ENCODE assay signal across 8 mouse cellular contexts in the genomic region with DNA sequence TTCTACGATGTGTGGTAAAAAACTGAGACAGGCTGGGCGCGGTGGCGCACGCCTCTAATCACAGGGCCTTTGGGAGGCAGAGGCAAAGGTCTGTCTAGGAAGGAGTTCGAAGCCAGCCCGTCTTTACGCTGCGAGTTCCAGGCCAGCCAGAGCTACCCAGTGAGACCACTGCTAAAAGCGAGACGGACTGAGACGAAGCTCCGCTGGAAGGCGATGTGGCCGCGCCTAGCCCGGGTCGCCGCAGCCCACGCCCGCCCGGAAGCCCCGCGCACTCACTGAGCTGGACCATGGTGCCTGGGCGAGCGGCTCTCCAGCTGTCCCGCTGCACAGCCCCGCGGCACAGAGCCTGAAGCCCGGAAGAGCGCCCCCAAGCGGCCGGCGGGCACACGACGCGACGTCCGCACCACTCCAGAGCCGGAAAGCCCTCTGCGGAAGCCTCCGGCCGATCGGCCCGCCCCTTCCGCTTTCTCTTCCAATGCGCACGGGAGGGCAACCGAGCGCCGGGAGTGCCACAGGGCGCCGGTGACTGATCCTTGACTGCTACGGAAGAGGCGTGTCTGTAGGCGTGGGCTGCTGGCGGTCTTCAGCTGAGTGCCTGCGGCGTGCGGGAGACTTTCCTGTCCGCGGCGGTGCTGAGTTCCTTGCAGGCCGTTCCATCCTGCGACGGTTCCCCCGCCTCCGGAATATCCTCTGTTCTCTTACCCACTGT. TPM values are rescaled to one million over a fixed set of nuclear protein-coding genes. Genes with fewer than 3 reads are reported as not detected.
A peak's percentile ranks its signal among the peaks of the same experiment; 100 is the strongest.
DNase-seq lines count a peak whose midpoint lies in the region; ATAC-seq lines count a peak whose summit lies in the region.

Gene Mrps16, minus strand, starts transcription at position 430 of the 709 bp plus-strand sequence.

- peak within 1 kb of the TSS; percentile 92 for H3K9ac ChIP-seq in forebrain, embryonic 14.5 days (ENCODE audit: low read length)
- H3K9ac ChIP-seq in neural tube, embryonic 15.5 days (replicated peaks) = peak within 1 kb of the TSS; percentile 75

- WGBS in forebrain, embryonic 14.5 days = under 1% methylated on average over 68 of the region's 68 CpGs
- WGBS in neural tube, embryonic 15.5 days = under 1% methylated on average over 68 of the region's 68 CpGs

- peak; percentile 95 for ATAC-seq in forebrain, embryonic 14.5 days
- peak; percentile 96 for ATAC-seq in neural tube, embryonic 15.5 days (ENCODE audit: low FRiP score)

- H3K27me3 ChIP-seq in forebrain, embryonic 14.5 days (replicated peaks; ENCODE audit: control insufficient read depth, insufficient read depth, low read length) = no peaks in the 10 kb centered on the region
- no peaks in the 10 kb centered on the region for H3K27me3 ChIP-seq in neural tube, embryonic 15.5 days (replicated peaks)

- H3K36me3 ChIP-seq in forebrain, embryonic 14.5 days (ENCODE audit: control insufficient read depth, insufficient read depth, low read length) = peaks cover 16% of the 10 kb centered on the region
- peaks cover 13% of the 10 kb centered on the region for H3K36me3 ChIP-seq in neural tube, embryonic 15.5 days

- H3K27ac ChIP-seq in forebrain, embryonic 14.5 days (ENCODE audit: low read depth, low read length) = peak within 1 kb of the TSS; percentile 77
- H3K27ac ChIP-seq in neural tube, embryonic 15.5 days (replicated peaks) = peak within 1 kb of the TSS; percentile 90

- peak within 1 kb of the TSS; percentile 62 for H3K4me2 ChIP-seq in forebrain, embryonic 14.5 days (ENCODE audit: low read length)
- peak within 1 kb of the TSS; percentile 60 for H3K4me2 ChIP-seq in neural tube, embryonic 15.5 days

- H3K9me3 ChIP-seq in forebrain, embryonic 14.5 days (replicated peaks; ENCODE audit: control insufficient read depth, low read length) = no peaks in the 10 kb centered on the region
- H3K9me3 ChIP-seq in neural tube, embryonic 15.5 days (replicated peaks) = no peaks in the 10 kb centered on the region

- peak within 1 kb of the TSS; percentile 66 for H3K4me3 ChIP-seq in forebrain, embryonic 14.5 days (ENCODE audit: low read depth, low read length)
- peak within 1 kb of the TSS; percentile 64 for H3K4me3 ChIP-seq in neural tube, embryonic 15.5 days (replicated peaks)

- intact Hi-C loops in heart, postnatal 14 days (cut with DNase I) = loop anchor here (10.0 kb wide), 1 partner anchor 251 kb away; the partner anchor contains the start of gene Usp54

- DNase-seq in ES-CJ7 (ENCODE audit: low read depth, low spot score) = peak; percentile 95
- DNase-seq in cerebellum, adult 11 months = peak; percentile 95
- DNase-seq in forebrain, embryonic 14.5 days (ENCODE audit: low spot score) = peak; percentile 98
- peak; percentile 95 to 96 for DNase-seq in heart, postnatal 14 days
- peak; percentile 97 for DNase-seq in layer of hippocampus, adult 11-12 months (ENCODE audit: low spot score)
- peak; percentile 96 to 98 for DNase-seq in lung, adult 18-20 months
- peak; percentile 95 for DNase-seq in testis, postnatal 14 days (ENCODE audit: low spot score)

- H3K4me1 ChIP-seq in forebrain, embryonic 14.5 days (ENCODE audit: control insufficient read depth, insufficient read depth, low read length) = no peaks in the 10 kb centered on the region
- H3K4me1 ChIP-seq in neural tube, embryonic 15.5 days = peaks cover 27% of the 10 kb centered on the region

RNA-seq across cellular contexts. Expression of gene Mrps16, which starts in this region (rescaled TPM):
- polyA plus RNA-seq in forebrain, embryonic 14.5 days (2014; fragmentation: Nextera tagmentation; extraction: Ambion mirVana) = 68.4 and 72.3 TPM in 2 replicates
- total RNA-seq in heart, postnatal 14 days (2021) = 10 to 100 TPM; 64.9 to 68.5 TPM
- 72.5 and 81.9 TPM in 2 replicates for polyA plus RNA-seq in neural tube, embryonic 15.5 days (2015; fragmentation: Nextera tagmentation; extraction: Ambion mirVana)

Comparison
In these comparisons a context has a peak if more than half of its experiments do, and no peak if none do; other contexts are left out.
1. Peak in every context shown above with its lines: DNase-seq, ATAC-seq, H3K4me3 ChIP-seq and H3K27ac ChIP-seq.